Mouse (Mus musculus): Measurements from ENCODE around the gene Olfr1197.

The Olfr1197 gene

DNA sequence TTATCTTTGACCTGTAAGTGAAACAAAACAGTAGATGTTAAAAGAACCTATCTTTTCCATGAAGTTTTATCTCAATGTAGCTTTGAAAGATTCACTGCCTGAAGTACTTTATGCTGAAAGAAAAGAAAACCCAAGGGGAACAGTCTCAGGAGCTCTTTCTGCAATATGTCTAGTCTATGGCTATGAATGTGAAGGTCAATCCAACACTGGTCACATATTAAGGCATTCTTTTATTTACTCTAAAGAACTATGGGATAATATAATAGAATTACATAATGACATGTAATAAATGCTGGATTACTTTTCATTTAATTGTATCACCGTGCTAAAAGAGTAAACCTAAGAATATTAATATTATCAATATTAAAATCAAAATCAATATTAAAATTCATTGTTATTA, at the start of gene Olfr1197:
TSS of gene Olfr1197 (minus strand) at position 101 of the 400 bp plus-strand sequence.
- DNase-seq (ENCODE audit: low read depth, low spot score), result no peak

GRCm38 (mm10) chr2:88770388-88770787, 38.2 kb upstream of the Olfr1197 start, which contains the start of gene Olfr1200:
Olfr1200 (minus strand) TSS chr2:88770488.
- DNase-seq (ENCODE audit: low read depth, low spot score), result no peak

DNA sequence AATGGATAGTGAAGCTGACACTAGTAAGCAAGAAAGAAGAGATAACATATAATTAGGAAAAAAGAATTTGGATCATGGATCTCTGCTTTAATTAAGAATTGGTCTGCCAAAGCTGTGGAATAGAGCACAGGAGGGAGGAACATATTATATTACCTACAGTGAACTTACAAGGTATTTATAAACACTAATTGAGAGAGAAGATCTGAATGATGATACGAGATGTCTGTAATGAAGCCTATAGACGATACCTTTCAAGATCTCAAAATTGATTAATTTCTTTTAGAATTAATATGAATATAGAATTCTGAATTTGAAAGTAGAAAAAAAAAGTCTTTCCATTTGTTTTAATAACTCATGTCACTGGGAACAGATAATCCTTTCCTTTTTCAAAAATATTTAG, 28.2 kb upstream of the Olfr1197 start, which contains the start of gene Olfr1199:
TSS of gene Olfr1199 (minus strand) at position 101 of the 400 bp plus-strand sequence.
- no peak for DNase-seq (ENCODE audit: low read depth, low spot score)

DNA sequence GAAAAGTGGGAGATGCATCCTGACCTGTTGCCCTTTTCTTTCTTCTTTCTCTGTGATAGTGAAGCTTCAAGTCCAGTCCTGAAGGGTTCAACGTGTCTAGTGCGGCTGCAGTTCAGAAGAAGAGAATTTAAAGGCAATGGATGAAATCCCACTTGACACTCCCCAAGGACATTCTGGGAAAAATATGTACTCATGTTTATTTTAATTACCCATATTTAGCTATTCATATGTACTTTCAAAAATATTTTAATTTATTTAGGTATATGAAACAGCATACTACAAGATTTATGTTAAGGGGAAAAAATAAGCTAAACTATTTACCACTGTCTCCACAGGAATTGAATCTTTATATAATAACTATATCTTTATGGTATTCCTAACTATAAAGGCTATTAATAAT, 19.1 kb upstream of the Olfr1197 start, which contains the start of gene Olfr1198:
TSS of gene Olfr1198 (minus strand) at position 101 of the 400 bp plus-strand sequence.
- no peak for DNase-seq (ENCODE audit: low read depth, low spot score)

DNA sequence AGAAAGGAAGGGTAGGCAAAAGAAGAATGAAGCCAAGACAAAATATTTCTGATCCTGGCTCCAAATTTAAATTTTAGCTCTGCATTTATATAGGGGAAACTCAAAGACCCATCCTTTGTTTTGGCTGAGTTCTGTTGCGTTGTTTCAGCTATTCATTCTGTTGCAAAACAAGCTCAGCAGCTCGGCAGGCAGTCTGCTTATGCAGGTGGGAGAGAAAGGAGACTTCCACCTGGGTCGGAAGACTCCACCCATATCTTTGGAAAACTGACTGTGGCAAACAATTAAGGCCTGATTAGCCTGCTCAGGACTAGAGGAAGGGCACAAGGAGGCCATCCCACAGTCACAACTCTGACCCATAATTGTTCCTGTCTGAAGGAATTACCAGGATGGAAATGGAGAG, 11.2 kb upstream of the Olfr1197 start:
- DNase-seq (ENCODE audit: low read depth, low spot score), result no peak

GRCm38 (mm10) chr2:88704497-88704896, 27.7 kb downstream of the Olfr1197 start, which contains the start of gene Olfr1196:
Olfr1196 (minus strand) TSS chr2:88704597.
- no peak for DNase-seq (ENCODE audit: low read depth, low spot score)

DNA sequence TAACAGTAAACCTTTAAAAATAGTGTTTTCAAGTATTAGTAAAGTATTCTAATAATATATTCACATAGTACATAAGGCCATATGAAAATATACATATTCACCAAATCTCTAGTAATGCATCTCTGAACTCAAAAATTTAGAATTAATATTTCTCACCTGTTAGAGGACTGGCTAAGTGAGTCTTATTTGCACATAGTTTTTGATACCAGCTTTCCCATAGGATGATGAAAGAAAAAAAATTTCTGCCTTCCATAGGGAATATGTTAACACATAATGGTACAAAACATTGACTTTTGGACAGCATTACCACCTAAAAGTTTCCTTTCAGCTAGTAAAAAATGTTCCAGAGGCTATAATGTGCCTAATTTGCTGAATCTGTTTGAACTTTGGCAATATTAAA, 43.1 kb downstream of the Olfr1197 start, which contains the start of gene Olfr1195:
TSS of gene Olfr1195 (minus strand) at position 101 of the 400 bp plus-strand sequence.
- DNase-seq (ENCODE audit: low read depth, low spot score), result no peak
